Mouse (Mus musculus) kidney, postnatal 36 days (tissue): Measurements from ENCODE around the gene Stk32c.

Source experiments
- DNase-seq, 2 experiments: peaks; one replicate each; pipeline ENCODE4 v3.0.0; 2021 to 2022; ENCODE audit warnings: mixed read lengths in 2 of 2

The Stk32c gene

DNA sequence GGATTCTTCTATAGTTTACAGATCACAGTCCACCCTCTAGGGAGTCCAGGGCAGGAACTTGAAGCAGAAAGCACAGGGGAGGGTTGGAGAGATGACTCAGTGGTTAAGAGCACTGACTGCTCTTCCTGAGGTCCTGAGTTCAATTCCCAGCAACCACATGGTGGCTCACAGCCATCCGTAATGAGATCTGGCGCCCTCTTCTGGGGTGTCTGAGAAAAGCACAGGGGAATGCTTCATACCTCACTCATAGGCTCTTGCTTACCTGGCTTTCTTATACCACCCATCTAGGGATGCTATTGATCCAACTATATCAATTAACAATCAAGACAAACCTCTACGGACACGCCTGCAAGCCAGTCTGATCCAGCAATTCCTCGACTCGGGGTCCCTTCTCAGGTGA is 21.5 kb downstream of the Stk32c start:
- peak in 1 of 2 experiments; percentile 34 for DNase-seq

DNA sequence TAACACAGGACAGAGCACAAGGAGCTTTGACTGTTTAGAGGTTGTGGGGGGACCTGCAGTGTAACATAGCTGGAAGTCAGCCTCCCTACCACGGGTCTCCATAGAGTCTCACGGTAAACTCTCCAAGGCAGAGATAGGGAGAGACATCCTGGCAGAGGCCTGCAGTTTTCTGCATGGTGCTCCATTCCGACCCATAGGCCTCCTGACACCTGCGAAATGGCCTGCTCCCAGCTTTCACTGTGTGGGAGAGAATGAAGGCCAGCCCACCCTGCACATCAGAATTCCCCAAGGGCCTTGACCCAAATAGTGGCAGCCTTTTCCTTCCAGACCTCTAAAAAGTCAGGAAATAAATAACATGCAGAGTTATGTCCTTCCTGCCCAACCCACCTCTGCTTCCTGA is 22.5 kb downstream of the Stk32c start:
- DNase-seq, result peak in 1 of 2 experiments; percentile 22

DNA sequence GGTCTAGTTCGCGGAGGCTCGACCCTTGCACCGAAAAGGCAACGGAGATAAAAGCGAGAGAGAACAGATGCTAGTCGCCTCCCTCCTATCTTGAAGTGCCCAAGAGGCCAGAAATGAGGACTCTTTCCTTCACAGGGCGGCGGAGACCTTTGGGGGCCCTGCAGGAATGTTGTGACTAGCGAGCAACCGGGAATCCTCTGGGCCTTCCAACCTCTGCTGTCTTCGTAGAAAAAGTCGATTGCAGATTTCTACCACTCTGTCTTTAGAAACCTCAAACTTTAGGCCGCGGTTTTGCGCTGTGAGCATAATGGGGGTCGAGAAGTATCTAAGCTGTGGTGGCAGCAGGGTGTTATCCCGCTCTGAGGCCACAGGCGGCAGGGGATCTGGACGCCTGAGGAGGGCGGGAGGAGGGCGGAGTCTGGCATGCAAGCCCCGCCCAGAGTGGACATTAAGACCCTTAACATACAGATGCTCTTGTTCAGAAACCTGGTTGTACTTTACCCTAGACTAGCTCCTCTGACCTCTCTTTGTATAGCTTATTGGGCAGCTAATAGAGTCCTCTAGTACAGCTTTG is 24.4 kb downstream of the Stk32c start:
- peak in 1 of 2 experiments; percentile 17 for DNase-seq

DNA sequence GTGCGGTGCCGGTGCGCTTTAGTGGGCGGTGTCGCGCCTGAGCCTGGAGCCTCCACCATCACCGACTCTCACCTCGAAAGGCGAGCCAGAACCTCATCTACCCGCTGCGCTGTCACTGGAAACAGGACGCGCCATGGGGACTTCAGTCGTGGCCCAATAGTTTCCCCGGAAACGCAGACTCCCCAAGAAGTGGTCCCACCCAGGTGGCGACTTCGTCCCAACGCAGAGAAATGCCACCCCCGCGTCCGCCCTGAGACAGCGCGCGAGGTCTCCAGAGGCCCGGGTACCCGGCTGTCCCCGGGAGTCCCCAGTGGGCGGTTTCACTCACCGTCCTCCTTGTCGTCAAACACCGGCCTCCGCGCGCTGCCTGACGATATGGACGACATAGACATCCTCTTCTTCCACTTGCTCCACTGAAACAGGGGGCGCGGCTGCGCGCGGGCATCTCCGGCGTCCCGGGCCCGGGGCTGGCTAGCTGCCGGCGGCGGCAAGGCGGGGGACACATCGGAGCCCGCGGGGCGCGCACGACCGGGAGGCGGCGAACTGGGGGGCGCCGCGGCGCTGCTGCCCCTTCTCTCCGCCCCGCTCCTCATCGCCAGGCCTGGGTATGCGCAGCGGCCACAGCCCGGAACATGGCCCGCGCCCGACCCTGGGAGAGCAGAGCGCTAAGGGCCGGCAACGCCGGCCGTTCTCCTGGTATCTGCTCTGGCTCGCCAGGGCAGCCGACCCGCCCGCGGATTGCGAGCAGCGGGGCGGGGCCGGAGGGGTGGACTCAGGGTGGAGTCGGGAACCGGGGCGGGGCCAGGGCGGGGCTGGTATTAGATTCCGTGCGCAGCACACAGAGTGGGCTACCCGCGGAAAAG is 25.1 kb downstream of the Stk32c start:
- peak; percentile 71 to 91 for DNase-seq

DNA sequence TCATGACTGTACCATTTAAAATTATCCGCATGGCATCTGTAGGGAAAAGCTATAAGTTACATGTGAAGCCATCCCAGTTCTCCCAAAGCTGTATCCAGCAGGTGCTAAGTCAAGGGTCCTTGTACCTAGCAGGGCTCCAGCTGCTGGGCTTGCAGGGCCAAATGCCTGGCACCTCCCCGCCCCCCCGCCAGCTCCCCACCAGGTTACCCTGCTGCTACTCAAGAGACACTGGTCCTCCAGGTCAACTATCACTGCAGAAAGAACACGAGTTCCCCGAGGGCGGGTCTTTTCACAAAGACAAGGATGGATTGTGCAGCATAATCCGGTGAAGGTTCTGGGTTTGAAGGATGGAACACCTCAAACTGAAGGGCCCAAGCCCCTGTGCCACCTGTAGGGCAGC is 25.8 kb downstream of the Stk32c start:
- DNase-seq, result no peak

DNA sequence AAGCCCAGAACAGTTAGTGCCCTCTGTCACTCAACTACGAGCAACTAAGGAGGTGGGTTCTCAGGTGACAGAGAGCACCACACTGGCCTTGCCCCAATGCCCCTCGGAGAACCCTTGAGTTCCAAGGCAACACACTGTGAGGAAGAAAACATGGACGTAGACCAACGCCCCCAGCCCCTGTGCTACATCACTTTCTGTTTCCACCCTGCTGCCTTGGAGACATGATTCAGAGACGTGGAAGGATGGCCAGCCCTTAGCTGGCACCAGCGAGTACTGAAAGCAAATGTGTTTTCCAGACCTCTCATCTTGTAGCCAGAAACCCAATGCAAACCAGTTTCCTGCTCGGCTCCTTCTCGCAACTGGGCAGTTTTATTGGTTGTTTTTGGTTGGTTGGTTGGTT is 26.7 kb downstream of the Stk32c start:
- DNase-seq, result no peak

DNA sequence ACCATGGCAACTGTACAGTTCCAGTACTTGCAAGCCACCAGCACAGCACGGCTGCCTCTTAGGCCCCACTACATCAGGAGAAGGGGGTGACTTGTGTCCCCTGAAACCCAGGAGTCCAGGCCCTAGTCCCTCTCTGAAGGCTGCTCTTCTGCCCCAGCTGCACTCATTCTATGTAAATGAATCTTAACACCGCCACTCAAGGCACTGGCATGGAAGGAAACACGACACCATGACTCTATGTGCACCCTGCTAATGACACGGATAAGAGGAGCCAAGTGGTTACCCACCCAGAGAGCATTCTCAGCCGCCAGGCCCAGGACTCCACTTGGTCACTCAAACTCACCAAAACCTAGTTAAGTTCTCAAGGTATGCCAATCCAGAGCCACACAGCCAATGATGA is 27.1 kb downstream of the Stk32c start:
- no peak for DNase-seq

DNA sequence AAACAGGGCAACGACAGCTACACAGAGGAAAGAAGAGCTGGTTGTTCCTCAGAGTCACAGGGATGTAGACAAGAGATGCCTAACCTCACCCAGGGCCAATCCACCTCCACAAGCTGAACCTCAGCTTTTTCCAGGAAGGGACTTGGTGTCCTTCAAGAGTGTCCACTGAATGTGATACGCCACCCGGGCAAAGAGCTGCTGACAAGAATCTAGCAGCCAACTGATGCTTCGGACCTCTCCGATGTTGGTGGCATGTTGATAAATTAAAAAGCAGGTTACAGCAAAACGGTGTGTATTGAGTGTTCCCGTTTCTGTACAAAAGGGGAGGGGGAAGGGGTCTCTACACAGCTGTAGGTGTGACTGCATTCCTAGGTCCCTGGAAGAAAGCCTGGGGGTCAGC is 28.3 kb downstream of the Stk32c start:
- no peak for DNase-seq

DNA sequence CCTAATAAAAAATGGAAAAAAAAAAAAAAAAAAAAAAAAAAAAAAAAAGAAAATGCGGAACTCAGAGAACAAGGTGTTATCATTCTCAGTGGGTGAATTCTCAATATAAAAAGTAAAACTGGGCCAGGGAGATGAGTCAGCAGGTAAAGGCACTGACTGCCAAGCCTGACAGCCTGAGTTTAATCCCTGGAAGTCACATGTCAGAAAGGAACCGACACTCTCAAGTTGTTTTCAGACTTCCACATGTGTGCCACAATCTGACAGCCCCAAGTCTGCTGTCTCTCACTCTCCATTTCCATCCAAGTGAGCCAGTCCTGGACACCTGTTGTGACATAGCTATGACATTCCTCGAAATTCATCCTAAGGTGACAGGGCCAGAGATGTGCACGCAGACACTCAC is 28.7 kb downstream of the Stk32c start:
- no peak for DNase-seq

DNA sequence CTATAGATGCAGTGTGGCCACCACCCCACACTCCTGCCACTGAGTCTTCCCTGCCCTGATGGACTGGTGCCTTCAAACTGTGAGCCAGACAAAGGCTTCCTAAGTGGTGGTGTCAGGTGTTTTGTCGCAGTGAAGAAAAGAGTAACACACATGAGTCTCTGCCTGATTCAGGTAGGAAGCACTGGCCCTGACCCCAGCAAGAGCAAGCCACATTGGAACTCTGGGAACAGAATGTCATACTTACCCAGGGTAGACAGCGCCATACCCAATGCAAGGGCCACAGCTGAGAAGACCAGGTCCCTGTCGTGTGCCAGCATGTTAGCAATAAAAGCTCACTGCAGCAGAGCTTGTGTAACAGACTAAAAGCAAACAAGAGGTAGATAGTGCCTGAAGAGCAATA is 33.0 kb downstream of the Stk32c start:
- DNase-seq, result no peak

DNA sequence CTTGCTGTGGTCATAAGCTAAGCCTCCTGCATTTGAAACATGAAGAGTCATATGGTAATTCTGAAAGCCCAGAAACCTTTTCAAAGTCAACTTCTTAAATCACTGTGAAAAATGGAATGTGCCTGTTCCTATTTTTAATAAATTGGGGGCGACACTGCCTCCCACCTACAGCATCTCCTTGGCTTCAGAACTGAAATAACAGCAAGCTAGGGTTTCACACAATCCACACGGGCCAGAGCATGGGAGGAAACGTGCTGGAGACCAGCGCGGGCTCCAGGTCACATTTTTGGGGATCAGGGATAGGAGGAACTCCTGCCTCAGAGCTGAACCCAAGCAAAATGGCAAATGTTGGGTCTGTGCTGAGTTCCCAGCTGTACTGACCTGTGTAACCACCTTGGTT is 33.8 kb downstream of the Stk32c start:
- no peak for DNase-seq

DNA sequence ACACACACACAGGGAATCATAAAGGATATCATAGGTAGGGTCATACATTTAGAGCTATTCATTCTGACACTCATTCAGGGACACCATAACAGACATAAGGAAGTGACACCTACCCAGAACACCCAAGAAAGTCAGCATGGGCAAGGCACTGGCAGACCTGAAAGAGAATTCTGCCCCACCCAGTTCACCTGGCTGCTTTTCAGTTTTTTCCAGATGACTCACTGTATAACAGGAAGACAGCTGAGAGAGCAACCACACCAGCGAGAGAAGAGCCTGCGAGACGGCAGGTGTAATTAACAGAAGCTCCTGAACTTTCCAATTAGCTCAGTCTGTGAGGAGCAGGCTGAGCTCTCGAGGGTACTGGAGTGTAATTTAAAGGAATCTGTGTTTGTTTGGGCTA is 44.0 kb downstream of the Stk32c start:
- no peak for DNase-seq

DNA sequence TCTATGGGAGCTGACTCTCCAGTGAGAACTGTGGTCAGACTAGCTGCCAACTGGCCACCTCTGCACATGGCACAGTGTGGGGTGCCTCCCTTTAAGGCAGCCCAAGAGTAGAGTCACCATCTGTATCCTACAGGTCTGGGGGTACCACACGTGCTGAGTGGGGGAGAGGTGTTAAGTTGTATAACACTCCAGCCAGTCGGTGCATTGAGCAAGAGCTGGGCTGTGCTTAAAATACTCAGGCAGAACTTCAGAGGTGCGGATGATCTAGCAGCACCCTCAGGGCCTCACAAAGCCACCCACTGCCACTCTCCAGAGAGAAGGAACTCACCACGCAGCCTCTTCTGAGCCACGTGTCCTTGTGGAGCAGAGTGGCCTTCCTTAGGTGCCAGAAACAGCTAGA is 48.7 kb downstream of the Stk32c start:
- no peak for DNase-seq

DNA sequence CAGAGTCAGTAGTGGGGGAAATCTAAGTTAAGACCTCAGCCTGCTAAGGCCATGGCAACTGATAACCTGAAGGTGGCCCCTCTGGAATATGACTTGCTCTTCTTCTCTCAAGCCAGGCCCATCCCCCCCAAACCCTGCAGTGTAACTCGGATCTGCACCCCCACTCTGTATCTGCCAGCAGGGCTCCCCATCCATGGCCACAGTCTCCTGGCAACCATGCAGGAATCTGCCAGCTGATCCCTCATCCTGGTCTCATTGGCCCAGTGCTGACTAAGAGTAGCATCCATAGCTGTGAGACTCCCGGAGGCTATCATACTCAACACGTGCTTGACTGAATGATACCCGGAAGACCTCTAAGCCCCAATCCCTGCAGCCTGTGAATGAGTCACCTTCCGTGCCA is 54.2 kb downstream of the Stk32c start:
- DNase-seq, result no peak

DNA sequence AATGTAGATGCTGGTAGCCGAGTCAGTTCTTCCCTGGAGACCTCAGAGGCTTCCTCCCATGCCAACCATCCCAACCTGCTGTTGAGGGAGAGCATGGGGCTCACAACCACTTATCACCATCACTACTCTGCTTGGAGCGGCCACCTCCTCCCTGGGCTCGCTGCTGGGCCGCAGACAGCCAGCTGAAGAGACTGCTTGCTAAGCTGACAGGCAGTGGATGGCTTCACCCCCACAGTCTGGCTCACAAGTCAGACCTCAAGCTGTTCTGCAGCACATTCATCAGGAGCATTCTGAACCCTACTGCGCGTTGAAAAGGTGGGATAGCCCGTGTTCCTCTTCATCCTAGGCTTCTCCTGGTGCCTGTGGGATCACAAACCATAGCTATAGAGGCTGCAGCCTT is 54.6 kb downstream of the Stk32c start:
- DNase-seq, result no peak

DNA sequence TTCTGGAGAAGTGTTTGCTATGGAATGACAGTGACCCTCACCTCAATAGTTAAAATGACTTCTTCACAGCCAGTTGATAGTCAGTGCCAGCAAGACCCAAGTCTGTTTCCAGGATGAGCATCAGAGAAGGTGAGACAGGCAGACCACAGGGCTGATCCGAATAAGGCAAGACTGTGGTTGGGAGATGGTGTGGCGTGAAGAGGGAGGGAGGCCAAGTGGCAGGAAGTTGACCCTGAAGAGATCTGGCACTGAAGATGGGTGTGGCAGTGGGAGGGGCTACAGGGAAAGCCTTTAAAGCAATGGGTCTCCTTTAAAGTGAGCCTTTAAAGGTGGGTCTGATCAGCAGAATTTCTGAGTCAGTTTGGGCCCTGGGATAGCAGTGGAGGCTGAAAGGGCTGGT is 55.6 kb downstream of the Stk32c start:
- no peak for DNase-seq

DNA sequence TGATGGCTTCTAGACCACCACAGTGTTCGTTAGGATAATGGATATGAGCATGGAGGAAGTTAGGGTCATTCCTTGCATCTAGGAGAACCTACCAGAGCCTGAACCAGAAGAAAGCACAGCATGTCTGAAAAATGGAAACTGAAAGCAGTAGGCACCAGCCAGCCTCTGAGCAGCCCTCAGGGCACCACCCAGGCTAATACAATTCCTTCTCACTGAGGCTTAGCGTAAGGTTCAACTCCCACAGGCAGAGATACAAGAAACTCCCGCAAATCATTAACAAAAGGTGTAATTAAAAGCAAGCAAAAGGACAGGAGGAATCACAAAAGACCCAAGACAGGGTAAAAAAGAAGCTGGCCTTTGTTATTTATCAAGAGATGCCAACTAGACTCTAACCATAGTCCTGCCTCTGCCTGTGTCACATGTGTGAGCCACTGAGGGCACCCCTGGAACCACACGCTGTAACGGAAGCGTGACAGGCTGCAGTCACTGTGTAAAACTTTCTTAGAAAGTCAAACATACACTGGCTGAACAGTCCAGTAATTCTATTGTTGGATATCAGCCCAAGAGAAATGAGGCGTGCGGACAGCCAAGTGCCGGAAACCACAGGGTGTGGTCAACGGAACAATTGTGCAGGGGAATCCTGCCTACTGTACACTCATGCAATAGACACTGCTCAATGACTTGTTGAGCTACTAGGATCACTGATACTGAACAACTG is 56.6 kb downstream of the Stk32c start:
- DNase-seq, result peak; percentile 49 to 57

DNA sequence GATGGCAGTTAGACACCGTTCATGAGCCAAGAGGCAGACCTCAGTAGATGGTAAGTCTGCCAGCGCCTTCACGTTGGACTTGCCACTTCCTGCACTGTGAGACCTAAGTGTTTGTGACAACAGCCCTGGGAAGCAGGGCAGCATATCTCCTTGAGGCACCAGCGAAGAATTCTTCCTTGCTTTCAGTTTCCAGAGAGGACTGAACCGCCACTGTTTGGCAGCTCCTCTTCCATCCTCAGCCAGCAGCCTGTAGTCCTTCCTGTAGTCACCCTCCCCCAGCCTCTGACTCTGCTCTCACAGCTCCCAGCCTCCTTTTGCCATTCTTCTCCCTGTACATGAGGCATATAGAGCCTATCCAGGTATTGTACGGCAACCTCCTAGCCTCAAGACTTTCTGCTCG is 60.2 kb downstream of the Stk32c start:
- DNase-seq, result peak; percentile 37 to 53

DNA sequence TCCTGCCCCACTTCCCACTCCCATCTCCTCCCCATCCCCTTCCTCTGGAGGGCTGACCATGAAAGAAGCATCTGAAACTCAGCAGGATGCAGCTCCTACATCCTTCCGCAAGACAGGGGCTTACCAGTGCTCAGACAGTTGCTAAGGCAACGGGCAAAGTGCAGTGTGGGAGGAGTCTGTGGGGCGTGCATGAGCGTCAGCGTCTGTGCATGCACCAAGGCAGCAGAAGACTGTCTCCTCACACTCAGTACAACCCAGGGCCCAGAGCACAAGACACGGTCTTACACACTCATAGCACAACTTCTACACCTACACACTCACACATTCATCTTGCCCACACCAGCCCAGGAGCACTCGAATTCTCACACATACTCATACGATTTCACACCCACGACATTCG is 62.0 kb downstream of the Stk32c start:
- DNase-seq, result peak; percentile 53 to 68

DNA sequence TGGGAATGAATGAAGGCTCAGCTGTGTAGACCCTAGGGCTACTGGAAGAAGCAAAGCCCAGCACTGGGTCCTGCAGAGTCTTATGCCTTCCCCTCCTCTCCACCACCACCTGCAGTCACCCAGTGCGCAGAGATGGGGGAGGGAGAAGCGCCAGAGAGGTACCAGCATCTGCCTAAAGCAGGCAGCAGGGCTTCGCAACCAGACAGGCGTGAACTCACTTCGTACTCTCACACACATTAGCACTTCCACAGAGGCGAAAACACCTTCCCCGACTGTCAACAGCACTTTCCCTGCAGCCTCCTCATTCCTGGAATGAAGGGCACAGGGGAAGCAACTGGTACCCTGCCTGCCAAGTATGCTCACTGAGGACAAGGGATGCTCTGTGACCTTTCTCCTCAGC is 63.7 kb downstream of the Stk32c start:
- no peak for DNase-seq

DNA sequence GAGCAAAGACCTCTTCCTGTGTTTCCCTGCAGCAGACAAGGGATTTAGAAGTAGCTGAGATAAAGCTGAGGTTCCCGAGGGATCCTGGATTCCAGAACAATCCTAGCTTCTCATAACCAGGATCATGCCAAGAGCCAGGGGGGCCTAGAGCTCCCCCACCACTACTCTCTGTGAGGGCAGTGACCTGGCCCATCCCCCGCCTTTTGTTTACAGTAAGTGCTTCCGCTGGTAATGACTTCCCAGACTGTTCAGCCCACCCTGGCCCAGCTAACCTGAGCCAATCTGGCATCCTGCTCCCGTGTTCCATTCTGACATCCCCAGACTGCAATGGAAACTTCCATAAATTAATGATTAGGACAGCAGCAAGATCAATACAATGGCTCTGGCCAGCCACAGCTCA is 65.7 kb downstream of the Stk32c start:
- peak in 1 of 2 experiments; percentile 33 for DNase-seq

DNA sequence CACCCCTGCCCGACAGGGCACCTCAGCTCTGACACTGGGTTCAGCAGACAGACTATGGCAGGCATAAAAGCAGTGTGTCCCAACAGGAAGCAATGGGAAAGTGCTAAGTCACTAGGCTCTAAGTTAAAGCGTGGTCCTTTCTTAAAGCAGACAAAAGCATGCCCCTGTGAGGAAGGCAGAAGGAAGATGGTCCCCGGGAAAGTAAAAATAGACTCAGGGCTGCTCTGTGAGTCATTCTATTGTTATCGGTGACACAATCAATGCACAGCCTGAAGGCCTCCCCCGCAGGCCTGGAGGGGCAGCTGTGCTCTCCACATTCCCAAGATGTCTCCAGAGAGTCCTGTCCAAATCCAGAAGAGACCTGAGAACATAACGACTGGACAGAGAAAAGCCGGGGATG is 67.2 kb downstream of the Stk32c start:
- no peak for DNase-seq

DNA sequence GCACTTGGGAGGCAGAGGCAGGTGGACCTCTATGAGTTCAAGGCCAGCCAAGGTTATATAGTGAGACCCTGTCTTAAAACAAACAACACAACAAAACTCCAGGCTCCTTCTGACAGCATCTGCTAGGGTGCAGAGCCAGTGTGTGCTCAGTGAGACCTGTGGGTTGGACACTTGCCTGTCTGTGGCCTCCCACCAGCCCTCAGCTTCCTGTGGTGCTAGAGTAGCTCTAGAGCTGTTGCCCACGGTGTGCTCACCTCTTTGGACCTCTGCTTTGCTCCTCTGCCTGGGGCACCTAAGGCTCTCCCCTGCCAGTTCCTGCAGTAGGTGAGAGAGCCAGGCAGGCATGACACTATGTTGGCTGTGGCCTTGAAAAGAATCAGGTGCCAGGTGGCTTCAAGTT is 69.3 kb downstream of the Stk32c start:
- no peak for DNase-seq

DNA sequence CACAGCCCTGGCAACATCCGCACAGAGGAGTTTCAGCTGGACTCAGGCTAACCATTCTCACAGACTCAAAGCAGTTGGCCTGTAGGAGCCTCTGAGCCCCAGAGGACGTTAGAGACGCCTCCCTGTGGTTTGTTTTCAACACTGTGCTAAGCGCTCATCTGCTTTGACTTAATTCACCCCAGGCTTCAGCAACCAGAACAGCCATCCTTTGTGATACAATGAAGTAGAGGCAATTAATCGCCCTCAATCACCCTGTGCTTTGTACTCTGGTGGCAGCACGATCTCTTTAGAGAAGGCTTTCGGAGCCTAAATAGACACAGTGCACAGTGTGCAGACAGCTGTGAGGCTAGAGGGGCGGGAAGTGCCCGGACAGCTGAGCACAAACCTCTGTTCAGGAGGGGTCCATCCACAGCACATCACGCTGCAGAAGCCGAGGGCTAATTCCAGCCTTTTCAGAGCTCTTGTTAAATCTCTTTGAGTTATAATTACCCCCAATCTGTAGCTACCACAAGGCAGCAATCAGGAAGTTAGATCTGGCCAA is 73.1 kb downstream of the Stk32c start:
- no peak for DNase-seq
